Mouse (Mus musculus): Measurements from ENCODE around the gene Trim54. TPM values are rescaled to one million over a fixed set of nuclear protein-coding genes. Genes with fewer than 3 reads are reported as not detected.

The Trim54 gene
- polyA plus RNA-seq, 1 experiment, result 6.5 TPM

DNA sequence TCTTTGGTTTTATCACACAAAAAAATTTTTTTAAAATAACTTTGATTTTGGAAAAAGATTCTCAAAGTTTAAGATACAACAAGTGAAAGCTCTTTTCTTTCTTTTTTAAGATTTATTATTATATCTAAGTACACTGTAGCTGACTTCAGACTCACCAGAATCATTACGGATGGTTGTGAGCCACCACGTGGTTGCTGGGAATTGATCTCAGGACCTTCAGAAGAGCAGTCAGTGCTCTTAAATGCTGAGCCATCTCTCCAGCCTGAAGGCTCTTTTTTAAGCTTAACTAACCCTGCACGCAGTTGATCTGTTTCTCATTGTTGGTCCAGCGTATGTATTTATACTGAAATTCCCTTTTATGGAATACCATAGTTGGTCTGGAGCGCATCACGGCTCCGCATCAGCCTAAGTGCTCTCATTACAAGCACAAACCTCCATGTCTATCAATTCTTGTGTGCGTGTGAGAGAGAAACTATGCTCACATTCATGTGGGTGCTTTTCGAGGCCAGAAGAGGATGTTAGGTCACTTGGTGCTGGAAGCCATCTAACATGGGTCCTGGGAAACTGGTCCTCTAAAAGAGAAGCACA lies 64.8 kb downstream of the Trim54 start:
- Histone ChIP-seq H3K79me3 (ENCODE audit: low read depth) (peaks cover 42% of the 10 kb centered on the region), H3K36me3 (ENCODE audit: control insufficient read depth, insufficient read depth) (peaks cover 7% of the 10 kb centered on the region), H3ac (ENCODE audit: control insufficient read depth, insufficient read length, low read depth) (no peak overlapping the region), H3K4me3 (ENCODE audit: insufficient read depth, poor library complexity, severe bottlenecking) (no peak overlapping the region), H3K79me2 (ENCODE audit: control insufficient read depth, insufficient read depth) (peaks cover 50% of the 10 kb centered on the region), H3K27me3 (ENCODE audit: control insufficient read depth, insufficient read depth, insufficient read length) (no peaks in the 10 kb centered on the region)
- no peak for TF ChIP-seq CTCF (IDR thresholded peaks at IDR 0.05; ENCODE audit: control insufficient read depth, insufficient read depth, insufficient read length)
- no peak for TF ChIP-seq CEBPB (IDR thresholded peaks at IDR 0.05; ENCODE audit: low read depth)
- TF ChIP-seq MYOG (IDR thresholded peaks at IDR 0.05; ENCODE audit: control insufficient read depth, extremely low read depth, insufficient read length), result no peak
- TF ChIP-seq FOSL1 (IDR thresholded peaks at IDR 0.05; ENCODE audit: insufficient read depth, low read length, poor library complexity, severe bottlenecking), result no peak
- TF ChIP-seq MYOD1 (IDR thresholded peaks at IDR 0.05; ENCODE audit: control insufficient read depth, insufficient read length, low read depth), result no peak
- no peak for TF ChIP-seq MAX (IDR thresholded peaks at IDR 0.05)
- no peak for TF ChIP-seq USF1 (IDR thresholded peaks at IDR 0.05; ENCODE audit: low read depth)

DNA sequence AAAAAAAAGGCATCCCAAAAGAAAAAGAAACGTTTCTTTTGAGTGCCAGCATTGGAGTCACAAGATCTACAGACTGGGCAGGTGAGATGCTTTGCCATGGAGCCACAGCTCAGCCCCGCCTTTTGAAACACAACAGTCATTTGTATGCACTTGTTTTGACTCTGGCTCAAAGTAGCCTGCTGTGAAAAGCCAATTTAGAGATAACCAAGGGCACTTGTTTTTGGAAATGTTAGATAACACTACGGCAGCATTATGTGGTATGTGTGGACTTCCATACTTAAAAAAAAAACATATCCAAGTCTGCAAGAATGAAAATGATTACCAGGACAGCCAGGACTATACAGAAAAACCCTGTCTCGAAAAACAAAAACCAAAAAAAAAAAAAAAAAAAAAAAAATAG lies 67.2 kb downstream of the Trim54 start:
- Histone ChIP-seq H3K27me3 (ENCODE audit: control insufficient read depth, insufficient read depth, insufficient read length) (no peaks in the 10 kb centered on the region), H3K36me3 (ENCODE audit: control insufficient read depth, insufficient read depth) (peaks cover 15% of the 10 kb centered on the region), H3K79me2 (ENCODE audit: control insufficient read depth, insufficient read depth) (peaks cover 26% of the 10 kb centered on the region), H3K79me3 (ENCODE audit: low read depth) (peaks cover 18% of the 10 kb centered on the region), H3K4me3 (ENCODE audit: insufficient read depth, poor library complexity, severe bottlenecking) (no peak overlapping the region), H3ac (ENCODE audit: control insufficient read depth, insufficient read length, low read depth) (no peak overlapping the region)
- TF ChIP-seq FOSL1 (IDR thresholded peaks at IDR 0.05; ENCODE audit: insufficient read depth, low read length, poor library complexity, severe bottlenecking) (no peak), MAX (IDR thresholded peaks at IDR 0.05) (no peak), MYOG (IDR thresholded peaks at IDR 0.05; ENCODE audit: control insufficient read depth, extremely low read depth, insufficient read length) (no peak), USF1 (IDR thresholded peaks at IDR 0.05; ENCODE audit: low read depth) (no peak), MYOD1 (IDR thresholded peaks at IDR 0.05; ENCODE audit: control insufficient read depth, insufficient read length, low read depth) (no peak), CEBPB (IDR thresholded peaks at IDR 0.05; ENCODE audit: low read depth) (no peak), CTCF (IDR thresholded peaks at IDR 0.05; ENCODE audit: control insufficient read depth, insufficient read depth, insufficient read length) (no peak)

Other genes with a start within 250 kb of the Trim54 start
- 46.1 TPM for gene Tmem214, start 248.7 kb upstream of the Trim54 start, polyA plus RNA-seq (2012; fragmentation: generic; extraction: Trizol)
- gene Agbl5, start 228.0 kb upstream of the Trim54 start, polyA plus RNA-seq (2012; fragmentation: generic; extraction: Trizol), result 5.2 TPM
- 348 TPM for gene Ost4, start 208.9 kb upstream of the Trim54 start, polyA plus RNA-seq (2012; fragmentation: generic; extraction: Trizol)
- 9.9 TPM for gene Emilin1, start 203.3 kb upstream of the Trim54 start, polyA plus RNA-seq (2012; fragmentation: generic; extraction: Trizol)
- gene Khk, start 195.3 kb upstream of the Trim54 start, polyA plus RNA-seq (2012; fragmentation: generic; extraction: Trizol), result 16.2 TPM
- gene Cgref1, start 171.1 kb upstream of the Trim54 start, polyA plus RNA-seq (2012; fragmentation: generic; extraction: Trizol), result 8.2 TPM
- gene Preb, start 156.4 kb upstream of the Trim54 start, polyA plus RNA-seq (2012; fragmentation: generic; extraction: Trizol), result 108 TPM
- 0.07 TPM for gene Tcf23, start 148.1 kb upstream of the Trim54 start, polyA plus RNA-seq (2012; fragmentation: generic; extraction: Trizol)
- 70.7 TPM for gene Atraid, start 68.4 kb upstream of the Trim54 start, polyA plus RNA-seq (2012; fragmentation: generic; extraction: Trizol)
- 11.6 TPM for gene Slc5a6, start 67.8 kb upstream of the Trim54 start, polyA plus RNA-seq (2012; fragmentation: generic; extraction: Trizol)
- gene Cad, start 61.9 kb upstream of the Trim54 start, polyA plus RNA-seq (2012; fragmentation: generic; extraction: Trizol), result 64.9 TPM
- not detected for gene Dnajc5g, start 10.4 kb upstream of the Trim54 start, polyA plus RNA-seq (2012; fragmentation: generic; extraction: Trizol)
- 0.71 TPM for gene Slc30a3, start 8.5 kb upstream of the Trim54 start, polyA plus RNA-seq (2012; fragmentation: generic; extraction: Trizol)
- gene Ucn, start 22.1 kb downstream of the Trim54 start, polyA plus RNA-seq (2012; fragmentation: generic; extraction: Trizol), result not detected
- gene Mpv17, start 37.5 kb downstream of the Trim54 start, polyA plus RNA-seq (2012; fragmentation: generic; extraction: Trizol), result 35.6 TPM
- 2.9 TPM for gene Gm29609, start 63.2 kb downstream of the Trim54 start, polyA plus RNA-seq (2012; fragmentation: generic; extraction: Trizol)
- gene Gtf3c2, start 63.4 kb downstream of the Trim54 start, polyA plus RNA-seq (2012; fragmentation: generic; extraction: Trizol), result 36.9 TPM
- gene Snx17, start 76.5 kb downstream of the Trim54 start, polyA plus RNA-seq (2012; fragmentation: generic; extraction: Trizol), result 115 TPM
- 46.8 TPM for gene Eif2b4, start 76.7 kb downstream of the Trim54 start, polyA plus RNA-seq (2012; fragmentation: generic; extraction: Trizol)
- gene Zfp513, start 85.6 kb downstream of the Trim54 start, polyA plus RNA-seq (2012; fragmentation: generic; extraction: Trizol), result 20.9 TPM
- 159 TPM for gene Ppm1g, start 104.0 kb downstream of the Trim54 start, polyA plus RNA-seq (2012; fragmentation: generic; extraction: Trizol)
- 59.1 TPM for gene Nrbp1, start 124.2 kb downstream of the Trim54 start, polyA plus RNA-seq (2012; fragmentation: generic; extraction: Trizol)
- 0.09 TPM for gene Gm9970, start 124.5 kb downstream of the Trim54 start, polyA plus RNA-seq (2012; fragmentation: generic; extraction: Trizol)
- 0.88 TPM for gene Krtcap3, start 135.0 kb downstream of the Trim54 start, polyA plus RNA-seq (2012; fragmentation: generic; extraction: Trizol)
- 10.7 TPM for gene Ift172, start 174.4 kb downstream of the Trim54 start, polyA plus RNA-seq (2012; fragmentation: generic; extraction: Trizol)
- gene Fndc4, start 179.4 kb downstream of the Trim54 start, polyA plus RNA-seq (2012; fragmentation: generic; extraction: Trizol), result 17.7 TPM
- not detected for gene Gckr, start 180.7 kb downstream of the Trim54 start, polyA plus RNA-seq (2012; fragmentation: generic; extraction: Trizol)

All from C2C12 (cell line).